Mouse (Mus musculus) myocyte (in vitro differentiated cells): ENCODE measurements around the gene Avp. TPM values are rescaled to one million over a fixed set of nuclear protein-coding genes. Genes with fewer than 3 reads are reported as not detected.

Experiments used
- H3K27me3 ChIP-seq: one replicate; pipeline ENCODE4 v1.6.1; 2011; ENCODE audit not compliant: control insufficient read depth, insufficient read depth, insufficient read length
- H3K36me3 ChIP-seq: one replicate; pipeline ENCODE4 v1.6.1; 2011; ENCODE audit not compliant: control insufficient read depth, insufficient read depth
- H3K4me2 ChIP-seq: one replicate; pipeline ENCODE4 v1.6.1; 2011; ENCODE audit warnings: low read depth, control low read depth
- H3K4me3 ChIP-seq: one replicate; pipeline ENCODE4 v1.5.1; 2011; ENCODE audit warnings: mild to moderate bottlenecking, control low read depth, moderate library complexity
- H3K79me2 ChIP-seq: one replicate; pipeline ENCODE4 v1.6.1; 2011; ENCODE audit not compliant: control insufficient read depth, insufficient read depth
- H3ac ChIP-seq: one replicate; pipeline ENCODE4 v1.6.1; 2011; ENCODE audit not compliant: control insufficient read depth, insufficient read length
- CEBPB ChIP-seq: IDR thresholded peaks from 2 replicates; pipeline ENCODE4 v1.6.1; 2011; ENCODE audit warnings: mild to moderate bottlenecking, moderate library complexity; ENCODE audit not compliant: poor library complexity, insufficient read depth, severe bottlenecking
- E2F4 ChIP-seq: IDR thresholded peaks from one replicate; pipeline ENCODE4 v1.6.1; 2011; ENCODE audit warnings: mild to moderate bottlenecking, control low read depth, moderate library complexity; ENCODE audit not compliant: insufficient read depth
- MAX ChIP-seq: IDR thresholded peaks from one replicate; pipeline ENCODE4 v1.6.1; 2011; ENCODE audit warnings: low read depth, mild to moderate bottlenecking, control low read depth
- MYOD1 ChIP-seq, 3 experiments: IDR thresholded peaks; one replicate each; pipeline ENCODE4 v1.6.1; 2011; ENCODE audit warnings: control low read depth in 2 of 3, low read depth in 2 of 3, mild to moderate bottlenecking in 2 of 3, moderate library complexity in 1 of 3; ENCODE audit not compliant: insufficient read length in 2 of 3, control insufficient read depth in 1 of 3
- MYOG ChIP-seq, 3 experiments: IDR thresholded peaks; one replicate each; pipeline ENCODE4 v1.6.1; 2011; ENCODE audit warnings: control low read depth in 2 of 3, low read depth in 2 of 3, mild to moderate bottlenecking in 2 of 3; ENCODE audit not compliant: insufficient read length in 2 of 3, control insufficient read depth in 1 of 3, insufficient read depth in 1 of 3
- POLR2A ChIP-seq: IDR thresholded peaks from one replicate; pipeline ENCODE4 v1.6.1; 2011; ENCODE audit warnings: low read depth, mild to moderate bottlenecking, control low read depth, moderate library complexity; ENCODE audit not compliant: insufficient read length
- POLR2AphosphoS2 ChIP-seq: IDR thresholded peaks from one replicate; pipeline ENCODE4 v1.6.1; 2011; ENCODE audit warnings: low read depth, control low read depth; ENCODE audit not compliant: insufficient read length
- REST ChIP-seq: IDR thresholded peaks from one replicate; pipeline ENCODE4 v1.6.1; 2011; ENCODE audit warnings: mild to moderate bottlenecking, control low read depth, moderate library complexity; ENCODE audit not compliant: insufficient read depth, insufficient read length
- SRF ChIP-seq: IDR thresholded peaks from one replicate; pipeline ENCODE4 v1.6.1; 2011; ENCODE audit warnings: low read depth; ENCODE audit not compliant: control insufficient read depth, insufficient read length
- TCF12 ChIP-seq: IDR thresholded peaks from one replicate; pipeline ENCODE4 v1.6.1; 2011; ENCODE audit warnings: mild to moderate bottlenecking, control low read depth; ENCODE audit not compliant: poor library complexity, insufficient read depth, severe bottlenecking
- TCF3 ChIP-seq: IDR thresholded peaks from one replicate; pipeline ENCODE4 v1.6.1; 2011; ENCODE audit warnings: low read depth, control low read depth; ENCODE audit not compliant: insufficient read length
- USF1 ChIP-seq: IDR thresholded peaks from one replicate; pipeline ENCODE4 v1.6.1; 2011; ENCODE audit warnings: low read depth, mild to moderate bottlenecking, control low read depth, moderate library complexity
- polyA plus RNA-seq: library from polyadenylated mRNA; unstranded; fragments of >200 nt; fragmentation: generic; extraction: Trizol; gene quantifications from one replicate; pipeline ENCODE4 v1.2.1, GENCODE M21; 2012; ENCODE audit warnings: missing spikeins

The Avp gene
- polyA plus RNA-seq, 1 experiment = not detected

DNA sequence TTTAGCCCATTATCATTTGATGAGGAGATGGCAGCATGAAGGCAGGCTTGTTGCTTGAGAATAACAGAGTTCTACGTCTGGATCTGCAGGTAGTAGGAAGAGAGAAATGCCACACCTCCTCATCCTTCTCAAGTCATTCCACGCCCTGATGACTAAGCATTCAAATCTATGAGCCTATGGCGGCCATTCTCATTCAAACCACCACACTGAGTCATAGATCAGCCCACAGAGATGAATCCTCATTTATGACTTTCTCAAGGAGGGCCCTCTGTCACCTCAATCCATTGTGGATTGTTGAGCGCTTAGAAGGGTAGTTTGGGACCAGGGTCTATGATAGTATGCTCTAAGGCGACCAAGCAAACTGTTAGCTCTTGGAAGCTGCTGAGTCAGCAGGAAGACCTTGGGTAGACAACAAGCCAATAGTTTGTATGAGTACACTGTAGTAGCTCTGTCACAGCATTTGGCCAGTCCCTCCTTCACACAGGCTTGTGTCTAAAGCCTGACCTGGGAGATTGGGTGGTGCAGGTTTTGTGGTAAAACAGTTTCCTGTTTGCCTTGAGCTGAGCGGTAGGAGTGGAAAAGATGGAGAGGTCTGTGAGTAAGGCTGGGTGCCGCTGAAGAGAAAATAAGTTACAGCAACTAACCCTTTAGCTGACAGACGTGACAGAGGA, 43.3 kb downstream of the Avp start:
- no peak overlapping the region for H3K4me3 ChIP-seq
- H3K27me3 ChIP-seq = no peaks in the 10 kb centered on the region
- H3K79me2 ChIP-seq = no peaks in the 10 kb centered on the region
- peaks cover 62% of the 10 kb centered on the region for H3K36me3 ChIP-seq
- H3K4me2 ChIP-seq = no peak overlapping the region
- no peak for TF ChIP-seq E2F4
- no peak overlapping the region for H3ac ChIP-seq

- H3K4me3 ChIP-seq = no peak overlapping the region
- no peaks in the 10 kb centered on the region for H3K27me3 ChIP-seq
- no peak overlapping the region for H3ac ChIP-seq
- H3K4me2 ChIP-seq = no peak overlapping the region
- no peak for TF ChIP-seq REST
- no peak for TF ChIP-seq SRF
- no peak for TF ChIP-seq CEBPB
- TF ChIP-seq E2F4 = no peak
- no peak for TF ChIP-seq MAX
- no peak for TF ChIP-seq MYOG (IDR thresholded peaks at IDR 0.05; ENCODE audit: control insufficient read depth in 1 of 3, insufficient read depth in 1 of 3, insufficient read length in 2 of 3, low read depth in 2 of 3)
- no peak for TF ChIP-seq TCF3
- H3K36me3 ChIP-seq = peaks cover 64% of the 10 kb centered on the region
- H3K79me2 ChIP-seq = no peaks in the 10 kb centered on the region
Observed at GRCm38 (mm10) chr2:130536890-130537289, 45.5 kb downstream of the Avp start.

- Histone ChIP-seq H3K27me3 (no peaks in the 10 kb centered on the region), H3K36me3 (peaks cover 64% of the 10 kb centered on the region), H3K4me2 (no peak overlapping the region), H3K79me2 (no peaks in the 10 kb centered on the region), H3K4me3 (no peak overlapping the region), H3ac (no peak overlapping the region)
- no peak for TF ChIP-seq TCF3
- no peak for TF ChIP-seq POLR2A
- TF ChIP-seq USF1 = no peak
- no peak for TF ChIP-seq MYOG (IDR thresholded peaks at IDR 0.05; ENCODE audit: control insufficient read depth in 1 of 3, insufficient read depth in 1 of 3, insufficient read length in 2 of 3, low read depth in 2 of 3)
- TF ChIP-seq TCF12 = no peak
- no peak for TF ChIP-seq MAX
- no peak for TF ChIP-seq SRF
- TF ChIP-seq POLR2AphosphoS2 = no peak
- TF ChIP-seq REST = no peak
- TF ChIP-seq CEBPB = no peak
- no peak for TF ChIP-seq MYOD1 (IDR thresholded peaks at IDR 0.05; ENCODE audit: control insufficient read depth in 1 of 3, insufficient read length in 2 of 3, low read depth in 2 of 3)
- no peak for TF ChIP-seq E2F4
Observed at GRCm38 (mm10) chr2:130535017-130535416, 47.3 kb downstream of the Avp start.

DNA sequence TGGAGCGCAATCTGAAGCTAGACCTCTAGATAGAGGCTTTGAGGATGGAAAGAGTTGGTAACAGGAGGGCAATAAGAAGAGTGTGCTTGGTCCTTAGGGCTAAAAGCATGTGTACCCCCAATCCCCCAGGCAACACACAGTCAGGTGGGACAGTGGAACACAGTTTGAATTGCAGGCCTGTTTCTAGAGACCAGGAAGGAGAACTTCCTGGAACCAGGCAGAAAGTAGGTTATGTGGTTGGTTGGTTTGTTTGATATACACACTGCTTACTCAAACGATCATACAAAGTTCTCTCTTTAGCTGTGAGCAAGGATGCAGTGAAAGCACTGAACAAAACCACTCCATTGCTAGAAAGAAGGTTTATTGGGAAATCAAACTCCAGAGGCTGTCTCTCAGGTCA, 50.2 kb downstream of the Avp start:
- H3K4me2 ChIP-seq = no peak overlapping the region
- no peak overlapping the region for H3K4me3 ChIP-seq
- H3ac ChIP-seq = no peak overlapping the region
- H3K27me3 ChIP-seq = no peaks in the 10 kb centered on the region
- peaks cover 53% of the 10 kb centered on the region for H3K36me3 ChIP-seq
- no peaks in the 10 kb centered on the region for H3K79me2 ChIP-seq
- TF ChIP-seq CEBPB (no peak), TCF3 (no peak), MYOD1 (IDR thresholded peaks at IDR 0.05; ENCODE audit: control insufficient read depth in 1 of 3, insufficient read length in 2 of 3, low read depth in 2 of 3) (no peak), USF1 (no peak), TCF12 (no peak), E2F4 (no peak), SRF (no peak), POLR2A (no peak), MAX (no peak), REST (no peak), MYOG (IDR thresholded peaks at IDR 0.05; ENCODE audit: control insufficient read depth in 1 of 3, insufficient read depth in 1 of 3, insufficient read length in 2 of 3, low read depth in 2 of 3) (no peak), POLR2AphosphoS2 (no peak)

Other genes starting within 250 kb of the Avp start
- gene Cpxm1, start 185.0 kb downstream of the Avp start, polyA plus RNA-seq = 0.34 TPM
- gene Gm28372, start 177.3 kb downstream of the Avp start, polyA plus RNA-seq = 0.04 TPM
- not detected for gene 1700020A23Rik, start 177.3 kb downstream of the Avp start, polyA plus RNA-seq
- gene Tmem239, start 176.1 kb downstream of the Avp start, polyA plus RNA-seq = not detected
- gene Vps16, start 158.2 kb downstream of the Avp start, polyA plus RNA-seq = 43.6 TPM
- gene Pced1a, start 157.9 kb downstream of the Avp start, polyA plus RNA-seq = 10.9 TPM
- 57.9 TPM for gene Ptpra, start 132.3 kb downstream of the Avp start, polyA plus RNA-seq
- 86.9 TPM for gene Mrps26, start 18.8 kb downstream of the Avp start, polyA plus RNA-seq
- not detected for gene Oxt, start 6.4 kb downstream of the Avp start, polyA plus RNA-seq
- gene Fastkd5, start 47.5 kb upstream of the Avp start, polyA plus RNA-seq = 5.9 TPM
- 5.4 TPM for gene Ubox5, start 47.5 kb upstream of the Avp start, polyA plus RNA-seq
- 13.3 TPM for gene Lzts3, start 60.2 kb upstream of the Avp start, polyA plus RNA-seq
- gene Ddrgk1, start 82.1 kb upstream of the Avp start, polyA plus RNA-seq = 137 TPM
- gene Itpa, start 85.1 kb upstream of the Avp start, polyA plus RNA-seq = 54.4 TPM
- gene Slc4a11, start 115.0 kb upstream of the Avp start, polyA plus RNA-seq = 1.4 TPM